Mouse (Mus musculus) heart, embryonic 12.5 days (tissue): ENCODE results near the gene Sorbs1. TPM values are rescaled to one million over a fixed set of nuclear protein-coding genes. Genes with fewer than 3 reads are reported as not detected.

ENCODE experiments used
- ATAC-seq: fragments of 200-750 bp; cut with Nextera tagmentation; 2 replicates; pipeline ENCODE4 v1.8.0; 2017; ENCODE audit warnings: moderate TSS enrichment, moderate library complexity; ENCODE audit not compliant: insufficient number of reproducible peaks, low FRiP score
- H3K27ac ChIP-seq: fragments of 300-500 bp; sonication (generic); 2 replicates; pipeline ENCODE4 v1.5.1; 2016; ENCODE audit warnings: mild to moderate bottlenecking, moderate library complexity; ENCODE audit not compliant: poor library complexity, severe bottlenecking
- H3K27me3 ChIP-seq: fragments of 300-500 bp; sonication (generic); replicated peaks from 2 replicates; pipeline ENCODE4 v1.6.1; 2016; ENCODE audit warnings: mild to moderate bottlenecking, moderate library complexity
- H3K36me3 ChIP-seq: fragments of 300-500 bp; sonication (generic); 2 replicates; pipeline ENCODE4 v1.6.1; 2016; ENCODE audit warnings: mild to moderate bottlenecking, moderate library complexity
- H3K4me1 ChIP-seq: fragments of 300-500 bp; sonication (generic); replicated peaks from 2 replicates; pipeline ENCODE4 v1.6.1; 2016; ENCODE audit warnings: mild to moderate bottlenecking
- H3K4me2 ChIP-seq: fragments of 300-500 bp; sonication (generic); 2 replicates; pipeline ENCODE4 v1.6.1; 2016; ENCODE audit warnings: mild to moderate bottlenecking, moderate library complexity
- H3K4me3 ChIP-seq: fragments of 300-500 bp; sonication (generic); 2 replicates; pipeline ENCODE4 v1.5.1; 2016; ENCODE audit warnings: mild to moderate bottlenecking
- H3K9ac ChIP-seq: fragments of 300-500 bp; sonication (generic); 2 replicates; pipeline ENCODE4 v1.6.1; 2016; ENCODE audit warnings: mild to moderate bottlenecking, moderate library complexity
- H3K9me3 ChIP-seq: fragments of 300-500 bp; sonication (generic); replicated peaks from 2 replicates; pipeline ENCODE4 v1.6.1; 2016; ENCODE audit warnings: mild to moderate bottlenecking, moderate library complexity
- WGBS: fragments of 180-500 bp; shearing (Covaris S2); methylation state at CpG from one replicate; pipeline ENCODE4 v1.1.7; 2016; 5-methylcytosine and 5-hydroxymethylcytosine counted together
- polyA plus RNA-seq: library from polyadenylated mRNA; unstranded; fragments of >200 nt; fragmentation: Nextera tagmentation; extraction: Ambion mirVana; gene quantifications from 2 replicates; pipeline ENCODE4 v1.2.1, GENCODE M21; 2016

Gene Sorbs1
- polyA plus RNA-seq, 1 experiment from 2014 or later: 86.6 TPM

- no peaks in the 10 kb centered on the region for H3K36me3 ChIP-seq
- H3K9ac ChIP-seq: no peak overlapping the region
- 67% methylated on average over 7 of the region's 7 CpGs for whole genome bisulfite sequencing
- H3K4me2 ChIP-seq: no peak overlapping the region
- H3K27ac ChIP-seq: no peak overlapping the region
- H3K4me1 ChIP-seq: no peaks in the 10 kb centered on the region
- no peaks in the 10 kb centered on the region for H3K27me3 ChIP-seq
- no peaks in the 10 kb centered on the region for H3K9me3 ChIP-seq
- no peak overlapping the region for H3K4me3 ChIP-seq
- ATAC-seq: no peak
Observed at GRCm38 (mm10) chr19:40542776-40543175, 29.2 kb upstream of the Sorbs1 start.

- Histone ChIP-seq H3K27me3 (no peaks in the 10 kb centered on the region), H3K4me1 (peaks cover 8% of the 10 kb centered on the region), H3K4me3 (no peak overlapping the region), H3K27ac (no peak overlapping the region), H3K9ac (no peak overlapping the region), H3K36me3 (no peaks in the 10 kb centered on the region), H3K9me3 (no peaks in the 10 kb centered on the region), H3K4me2 (no peak overlapping the region)
- WGBS: 19% methylated on average over 6 of the region's 6 CpGs
- peak; percentile 71; the same call in 1 of the 2 replicates for ATAC-seq
Observed at GRCm38 (mm10) chr19:40536526-40536925, 22.9 kb upstream of the Sorbs1 start.

DNA sequence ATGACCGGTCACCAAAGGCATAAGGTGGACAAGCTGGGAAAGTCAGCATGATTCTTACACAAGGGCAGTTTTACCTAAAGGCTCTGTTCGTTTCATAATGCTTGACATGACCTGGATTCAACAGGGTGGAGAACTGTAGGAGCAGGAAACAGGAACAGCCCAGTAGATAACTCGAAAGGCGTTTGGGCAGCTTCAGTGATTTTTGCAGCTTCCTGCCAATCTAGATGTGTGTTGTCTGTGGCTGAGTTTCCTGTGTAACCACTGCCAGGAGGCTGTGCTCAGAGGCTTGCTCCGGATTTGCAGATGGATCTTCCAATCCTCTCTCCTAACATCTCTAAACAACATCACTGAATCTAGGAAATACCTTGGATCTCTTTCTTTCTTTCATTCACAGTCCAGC lies 18.9 kb upstream of the Sorbs1 start:
- Histone ChIP-seq H3K9ac (no peak overlapping the region), H3K27ac (no peak overlapping the region; the same call in 1 of the 2 replicates), H3K9me3 (no peaks in the 10 kb centered on the region), H3K4me3 (no peak overlapping the region), H3K36me3 (no peaks in the 10 kb centered on the region), H3K4me1 (peaks cover 8% of the 10 kb centered on the region), H3K27me3 (no peaks in the 10 kb centered on the region), H3K4me2 (no peak overlapping the region)
- 62% methylated on average over 5 of the region's 5 CpGs for WGBS
- no peak for ATAC-seq

- no peak for ATAC-seq
- no peak overlapping the region for H3K27ac ChIP-seq
- no peaks in the 10 kb centered on the region for H3K4me1 ChIP-seq
- 72% methylated on average over 2 of the region's 2 CpGs for WGBS
- H3K9ac ChIP-seq: no peak overlapping the region
- no peaks in the 10 kb centered on the region for H3K9me3 ChIP-seq
- no peak overlapping the region for H3K4me2 ChIP-seq
- no peaks in the 10 kb centered on the region for H3K27me3 ChIP-seq
- no peak overlapping the region for H3K4me3 ChIP-seq
- no peaks in the 10 kb centered on the region for H3K36me3 ChIP-seq
Observed at GRCm38 (mm10) chr19:40530323-40530722, 16.7 kb upstream of the Sorbs1 start.

- Histone ChIP-seq H3K9ac (no peak overlapping the region), H3K4me2 (no peak overlapping the region), H3K27me3 (no peaks in the 10 kb centered on the region), H3K9me3 (no peaks in the 10 kb centered on the region), H3K27ac (no peak overlapping the region), H3K4me3 (no peak overlapping the region), H3K36me3 (no peaks in the 10 kb centered on the region), H3K4me1 (no peaks in the 10 kb centered on the region)
- ATAC-seq: no peak
Observed at GRCm38 (mm10) chr19:40528254-40528653, 14.7 kb upstream of the Sorbs1 start.

- ATAC-seq: no peak
- 60% methylated on average over 9 of the region's 9 CpGs for WGBS
- Histone ChIP-seq H3K36me3 (no peaks in the 10 kb centered on the region), H3K27me3 (no peaks in the 10 kb centered on the region), H3K4me3 (no peak overlapping the region), H3K4me1 (no peaks in the 10 kb centered on the region), H3K4me2 (no peak overlapping the region), H3K27ac (no peak overlapping the region), H3K9me3 (no peaks in the 10 kb centered on the region), H3K9ac (no peak overlapping the region)
Observed at GRCm38 (mm10) chr19:40526367-40527014, 12.9 kb upstream of the Sorbs1 start.

DNA sequence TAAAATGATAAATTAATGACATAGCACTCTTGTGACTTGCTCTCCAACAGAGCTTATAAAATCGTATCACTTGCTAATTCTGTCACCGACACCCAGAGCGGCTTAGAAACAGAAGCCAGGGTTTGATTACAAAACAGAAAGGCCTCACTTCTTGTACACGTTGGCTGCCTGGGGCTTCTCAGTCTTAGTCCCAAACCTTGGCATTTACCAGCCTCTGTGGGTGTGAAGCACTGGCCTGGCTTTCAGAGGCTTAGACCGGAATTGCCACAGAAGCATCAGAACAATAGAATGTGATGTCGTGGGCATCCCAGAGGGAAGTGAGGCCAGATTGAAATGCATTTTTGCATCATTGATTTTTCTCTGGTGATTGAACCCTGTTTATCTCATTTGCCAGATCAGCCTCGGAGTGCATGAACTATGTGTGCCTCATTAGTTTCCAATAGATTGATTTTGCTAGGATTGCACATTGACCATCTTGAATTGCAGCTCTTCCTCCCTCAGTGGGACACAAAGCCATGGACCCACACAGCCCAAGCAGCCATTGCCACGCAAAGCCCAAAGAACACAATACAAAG lies 9.9 kb upstream of the Sorbs1 start:
- H3K27ac ChIP-seq: no peak overlapping the region
- no peak overlapping the region for H3K4me2 ChIP-seq
- H3K9ac ChIP-seq: no peak overlapping the region
- H3K9me3 ChIP-seq: no peaks in the 10 kb centered on the region
- WGBS: 73% methylated on average over 8 of the region's 8 CpGs
- H3K4me1 ChIP-seq: peaks cover 11% of the 10 kb centered on the region
- no peak for ATAC-seq
- no peak overlapping the region for H3K4me3 ChIP-seq
- no peaks in the 10 kb centered on the region for H3K36me3 ChIP-seq
- H3K27me3 ChIP-seq: no peaks in the 10 kb centered on the region

DNA sequence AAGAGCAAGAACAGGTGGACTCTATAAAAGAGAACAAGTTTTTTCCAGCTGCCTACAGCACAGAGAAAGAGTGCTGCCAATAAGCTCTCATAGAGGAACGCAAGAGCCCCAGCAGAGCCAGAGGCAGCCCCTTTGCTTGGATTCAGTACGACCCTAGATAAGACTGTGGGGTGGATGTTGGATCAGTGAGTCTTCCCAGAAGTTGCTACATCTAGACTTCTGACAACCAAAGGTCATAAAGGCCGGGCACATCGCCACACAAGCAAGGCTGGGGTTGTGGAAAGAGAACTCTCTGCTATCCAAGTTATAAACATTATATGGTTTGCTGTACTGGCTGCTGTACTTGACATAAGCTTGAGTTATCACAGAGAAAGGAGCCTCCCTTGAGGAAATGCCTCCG lies 6.8 kb upstream of the Sorbs1 start:
- H3K27ac ChIP-seq: no peak overlapping the region
- H3K4me3 ChIP-seq: no peak overlapping the region
- peaks cover 11% of the 10 kb centered on the region for H3K4me1 ChIP-seq
- H3K9me3 ChIP-seq: no peaks in the 10 kb centered on the region
- H3K9ac ChIP-seq: no peak overlapping the region
- H3K4me2 ChIP-seq: no peak overlapping the region
- no peak for ATAC-seq
- no peaks in the 10 kb centered on the region for H3K27me3 ChIP-seq
- 70% methylated on average over 5 of the region's 5 CpGs for WGBS
- H3K36me3 ChIP-seq: no peaks in the 10 kb centered on the region

GRCm38 (mm10) chr19:40518706-40519105 lies 5.1 kb upstream of the Sorbs1 start:
- 69% methylated on average over 1 of the region's 1 CpGs for WGBS
- no peak for ATAC-seq

GRCm38 (mm10) chr19:40515596-40515995 lies 2.0 kb upstream of the Sorbs1 start:
- no peak overlapping the region for H3K27ac ChIP-seq
- H3K4me3 ChIP-seq: no peak overlapping the region
- no peak for ATAC-seq
- WGBS: 88% methylated on average over 3 of the region's 3 CpGs
- no peaks in the 10 kb centered on the region for H3K9me3 ChIP-seq
- no peaks in the 10 kb centered on the region for H3K36me3 ChIP-seq
- no peak overlapping the region for H3K4me2 ChIP-seq
- peaks cover 30% of the 10 kb centered on the region for H3K4me1 ChIP-seq
- no peaks in the 10 kb centered on the region for H3K27me3 ChIP-seq
- no peak overlapping the region for H3K9ac ChIP-seq

More at GRCm38 (mm10) chr19:40518706-40519105, 5.1 kb upstream of the Sorbs1 start:
- H3K27ac ChIP-seq: no peak overlapping the region
- no peak overlapping the region for H3K9ac ChIP-seq
- peaks cover 13% of the 10 kb centered on the region for H3K4me1 ChIP-seq
- no peak overlapping the region for H3K4me2 ChIP-seq
- H3K36me3 ChIP-seq: no peaks in the 10 kb centered on the region
- no peak overlapping the region for H3K4me3 ChIP-seq
- no peaks in the 10 kb centered on the region for H3K27me3 ChIP-seq
- no peaks in the 10 kb centered on the region for H3K9me3 ChIP-seq

- H3K36me3 ChIP-seq: no peaks in the 10 kb centered on the region
- no peak for ATAC-seq
- no peak overlapping the region for H3K4me3 ChIP-seq
- H3K27me3 ChIP-seq: no peaks in the 10 kb centered on the region
- no peaks in the 10 kb centered on the region for H3K9me3 ChIP-seq
- no peak overlapping the region for H3K9ac ChIP-seq
- H3K4me1 ChIP-seq: peaks cover 29% of the 10 kb centered on the region
- H3K4me2 ChIP-seq: no peak overlapping the region
- no peak overlapping the region for H3K27ac ChIP-seq
- WGBS: 80% methylated on average over 7 of the region's 7 CpGs
Observed at GRCm38 (mm10) chr19:40514376-40514775, 797 bp upstream of the Sorbs1 start.
